ENCODE assay signal across 1 mouse cellular context in the genomic region with DNA sequence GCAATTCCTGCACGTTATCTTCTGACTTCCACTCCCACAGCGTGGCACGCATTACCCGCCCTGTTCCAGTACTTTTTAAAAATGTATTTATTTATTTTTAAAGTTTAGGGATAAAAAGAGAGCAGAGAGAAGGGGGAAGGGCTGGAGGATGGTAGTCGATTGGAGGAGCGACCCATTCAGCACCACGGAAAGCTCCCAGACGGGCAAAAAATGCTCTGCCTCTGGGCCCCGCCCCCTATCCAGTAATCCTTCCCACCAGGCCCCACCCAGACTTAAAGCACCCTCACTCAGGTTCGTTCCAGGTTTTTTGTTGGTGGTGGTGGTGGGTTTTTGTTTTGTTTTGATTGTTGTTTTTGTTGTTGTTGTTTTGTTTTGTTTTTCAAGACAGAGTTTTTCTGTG.
A peak's percentile ranks its signal among the peaks of the same experiment; 100 is the strongest.
TF ChIP-seq lines count a peak whose summit lies in the region.

No protein-coding gene starts in this region.

TF ChIP-seq in CH12.LX, 34 proteins besides CTCF, POLR2A, EP300 and RAD21:
- TF ChIP-seq ZMIZ1 (IDR thresholded peaks at IDR 0.05; ENCODE audit: low read depth, low read length) (no peak), MXI1 (IDR thresholded peaks at IDR 0.05; ENCODE audit: low read depth, low read length) (0 out of 2 replicates have a peak, but pooled peaks have one; percentile 40), ZNF384 (IDR thresholded peaks at IDR 0.05; ENCODE audit: low read depth, low read length) (peak; percentile 83), SIN3A (IDR thresholded peaks at IDR 0.05; ENCODE audit: low read length) (peak; percentile 62; the same call in 1 of the 2 replicates)
